Mouse (Mus musculus): Measurements from ENCODE around the gene Faap24. TPM values are rescaled to one million over a fixed set of nuclear protein-coding genes. Genes with fewer than 3 reads are reported as not detected.

Gene Faap24
- polyA plus RNA-seq, 1 experiment from 2014 or later: 11.4 TPM

- Histone ChIP-seq H3K9me3 (ENCODE audit: low read length) (no peaks in the 10 kb centered on the region), H3K4me1 (ENCODE audit: insufficient read depth) (no peaks in the 10 kb centered on the region), H3K27me3 (ENCODE audit: insufficient read depth, low read length) (no peaks in the 10 kb centered on the region), H3K4me2 (ENCODE audit: low read depth, low read length) (no peak overlapping the region), H3K4me3 (ENCODE audit: low read depth, low read length) (no peak overlapping the region), H3K27ac (ENCODE audit: low read depth) (no peak overlapping the region), H3K36me3 (replicated peaks; ENCODE audit: insufficient read depth, low read length) (peaks cover 17% of the 10 kb centered on the region), H3K9ac (replicated peaks) (no peak overlapping the region)
- ATAC-seq: no peak; the same call in 1 of the 2 replicates
- no peak for DNase-seq
- WGBS (ENCODE audit: insufficient replicate concordance): 73% methylated on average over 5 of the region's 5 CpGs
- no peak for TF ChIP-seq CTCF (IDR thresholded peaks at IDR 0.05; ENCODE audit: low read depth)
- TF ChIP-seq EP300 (IDR thresholded peaks at IDR 0.05; ENCODE audit: low read depth): no peak
Observed at GRCm38 (mm10) chr7:35415226-35415625, 18.6 kb upstream of the Faap24 start.

DNA sequence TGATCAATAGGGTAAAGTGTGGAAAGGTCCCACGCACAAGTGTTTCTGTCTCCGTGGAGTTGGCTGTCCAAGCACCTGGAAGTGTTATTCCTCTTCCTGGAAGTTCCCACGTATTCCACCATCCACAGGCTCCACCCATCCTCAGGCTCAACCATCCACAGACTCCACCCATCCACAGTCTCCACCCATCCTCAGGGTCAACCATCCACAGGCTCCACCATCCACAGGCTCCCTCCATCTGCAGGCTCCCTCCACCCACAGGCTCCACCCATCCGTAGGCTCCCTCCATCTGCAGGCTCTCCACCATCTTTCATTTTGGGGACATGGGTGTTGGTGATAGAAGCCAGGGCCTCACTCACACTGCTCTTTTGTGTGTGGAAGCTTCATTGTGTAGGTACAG, 4.5 kb upstream of the Faap24 start:
- ATAC-seq (no peak), DNase-seq (no peak)
- Histone ChIP-seq H3K4me1 (ENCODE audit: insufficient read depth) (peaks cover 10% of the 10 kb centered on the region), H3K9ac (replicated peaks) (no peak overlapping the region), H3K4me2 (ENCODE audit: low read depth, low read length) (no peak overlapping the region), H3K4me3 (ENCODE audit: low read depth, low read length) (no peak overlapping the region), H3K9me3 (ENCODE audit: low read length) (no peaks in the 10 kb centered on the region), H3K27me3 (ENCODE audit: insufficient read depth, low read length) (no peaks in the 10 kb centered on the region), H3K27ac (ENCODE audit: low read depth) (no peak overlapping the region), H3K36me3 (replicated peaks; ENCODE audit: insufficient read depth, low read length) (peaks cover 45% of the 10 kb centered on the region)
- TF ChIP-seq EP300 (IDR thresholded peaks at IDR 0.05; ENCODE audit: low read depth): no peak
- no peak for TF ChIP-seq CTCF (IDR thresholded peaks at IDR 0.05; ENCODE audit: low read depth)
- WGBS (ENCODE audit: insufficient replicate concordance): 81% methylated on average over 4 of the region's 4 CpGs

GRCm38 (mm10) chr7:35395734-35396456, 741 bp downstream of the Faap24 start:
- Histone ChIP-seq H3K27ac (ENCODE audit: low read depth) (peak overlapping the region; percentile 65), H3K27me3 (ENCODE audit: insufficient read depth, low read length) (no peaks in the 10 kb centered on the region), H3K9ac (replicated peaks) (peak overlapping the region; percentile 79), H3K4me1 (ENCODE audit: insufficient read depth) (peaks cover 17% of the 10 kb centered on the region), H3K9me3 (ENCODE audit: low read length) (no peaks in the 10 kb centered on the region), H3K4me3 (ENCODE audit: low read depth, low read length) (peak overlapping the region; percentile 89), H3K4me2 (ENCODE audit: low read depth, low read length) (peak overlapping the region; percentile 83), H3K36me3 (replicated peaks; ENCODE audit: insufficient read depth, low read length) (peaks cover 35% of the 10 kb centered on the region)
- 0 out of 2 replicates have a peak, but pooled peaks have one; percentile 4 for ATAC-seq
- TF ChIP-seq CTCF (IDR thresholded peaks at IDR 0.05; ENCODE audit: low read depth) (0 out of 2 replicates have a peak, but pooled peaks have one; percentile 5), EP300 (IDR thresholded peaks at IDR 0.05; ENCODE audit: low read depth) (no peak)
- 4% methylated on average over 17 of the region's 17 CpGs for WGBS (ENCODE audit: insufficient replicate concordance)
- peak; percentile 34 for DNase-seq

DNA sequence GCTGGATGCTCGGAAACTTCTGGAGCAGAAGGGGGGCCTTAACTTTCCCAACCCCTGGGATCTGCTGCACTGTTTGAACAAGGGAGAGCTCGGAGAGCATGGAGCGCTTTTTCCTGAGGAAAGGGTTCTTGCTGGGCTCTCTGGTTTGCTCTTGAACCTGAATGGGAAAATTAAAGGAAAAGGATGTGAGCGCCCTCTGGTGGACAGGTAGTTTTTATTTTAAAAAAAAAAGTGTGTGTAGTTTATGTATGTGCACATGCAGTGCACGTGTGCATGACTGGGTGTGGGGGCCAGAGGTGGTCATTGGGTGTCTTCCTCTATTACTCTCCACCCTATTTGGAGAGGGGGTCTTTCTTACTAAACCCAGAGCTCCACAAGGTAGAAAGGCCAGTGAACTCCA, 3.7 kb downstream of the Faap24 start:
- no peak for TF ChIP-seq EP300 (IDR thresholded peaks at IDR 0.05; ENCODE audit: low read depth)
- TF ChIP-seq CTCF (IDR thresholded peaks at IDR 0.05; ENCODE audit: low read depth): peak; percentile 56
- H3K4me1 ChIP-seq (ENCODE audit: insufficient read depth): peaks cover 17% of the 10 kb centered on the region
- H3K27me3 ChIP-seq (ENCODE audit: insufficient read depth, low read length): no peaks in the 10 kb centered on the region
- no peak overlapping the region for H3K9ac ChIP-seq (replicated peaks)
- H3K9me3 ChIP-seq (ENCODE audit: low read length): no peaks in the 10 kb centered on the region
- peaks cover 20% of the 10 kb centered on the region for H3K36me3 ChIP-seq (replicated peaks; ENCODE audit: insufficient read depth, low read length)
- ATAC-seq (no peak), DNase-seq (no peak)
- no peak overlapping the region for H3K4me3 ChIP-seq (ENCODE audit: low read depth, low read length)
- no peak overlapping the region for H3K4me2 ChIP-seq (ENCODE audit: low read depth, low read length)
- 65% methylated on average over 5 of the region's 5 CpGs for WGBS (ENCODE audit: insufficient replicate concordance)
- peak overlapping the region; percentile 53; the same call in 1 of the 2 replicates for H3K27ac ChIP-seq (ENCODE audit: low read depth)

DNA sequence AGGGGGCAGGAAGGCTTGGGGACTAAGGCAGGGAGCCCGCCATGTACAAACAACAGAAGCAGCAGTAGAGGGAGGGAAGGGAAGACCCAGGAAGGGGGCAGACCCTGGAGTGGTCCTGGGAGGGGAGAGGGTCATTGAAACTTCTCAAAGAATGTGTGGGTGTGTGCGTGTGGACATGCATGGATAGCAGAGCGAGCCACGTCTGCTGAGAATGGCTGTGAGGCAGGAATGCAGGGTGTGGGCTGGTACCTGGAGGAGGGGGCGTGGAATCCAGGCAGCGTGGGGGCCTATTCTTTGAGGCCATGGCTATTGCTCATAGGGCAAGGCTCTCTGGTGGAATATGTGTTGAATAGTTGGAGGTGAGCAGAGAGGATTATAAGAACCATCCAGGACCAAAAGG, 7.9 kb downstream of the Faap24 start:
- WGBS (ENCODE audit: insufficient replicate concordance): 72% methylated on average over 6 of the region's 6 CpGs
- Histone ChIP-seq H3K4me2 (ENCODE audit: low read depth, low read length) (no peak overlapping the region), H3K4me1 (ENCODE audit: insufficient read depth) (no peaks in the 10 kb centered on the region), H3K9ac (replicated peaks) (no peak overlapping the region), H3K27ac (ENCODE audit: low read depth) (no peak overlapping the region), H3K36me3 (replicated peaks; ENCODE audit: insufficient read depth, low read length) (peaks cover 11% of the 10 kb centered on the region), H3K9me3 (ENCODE audit: low read length) (no peaks in the 10 kb centered on the region), H3K4me3 (ENCODE audit: low read depth, low read length) (no peak overlapping the region), H3K27me3 (ENCODE audit: insufficient read depth, low read length) (no peaks in the 10 kb centered on the region)
- ATAC-seq (no peak), DNase-seq (no peak)
- no peak for TF ChIP-seq CTCF (IDR thresholded peaks at IDR 0.05; ENCODE audit: low read depth)
- TF ChIP-seq EP300 (IDR thresholded peaks at IDR 0.05; ENCODE audit: low read depth): no peak

GRCm38 (mm10) chr7:35386525-35386952, 10.1 kb downstream of the Faap24 start:
- WGBS (ENCODE audit: insufficient replicate concordance): 59% methylated on average over 6 of the region's 6 CpGs
- no peak overlapping the region for H3K4me2 ChIP-seq (ENCODE audit: low read depth, low read length)
- H3K9ac ChIP-seq (replicated peaks): no peak overlapping the region
- H3K36me3 ChIP-seq (replicated peaks; ENCODE audit: insufficient read depth, low read length): peaks cover 3% of the 10 kb centered on the region
- TF ChIP-seq EP300 (IDR thresholded peaks at IDR 0.05; ENCODE audit: low read depth) (no peak), CTCF (IDR thresholded peaks at IDR 0.05; ENCODE audit: low read depth) (peak; percentile 63)
- DNase-seq: peak; percentile 42
- peak; percentile 85 for ATAC-seq
- no peaks in the 10 kb centered on the region for H3K4me1 ChIP-seq (ENCODE audit: insufficient read depth)
- H3K27ac ChIP-seq (ENCODE audit: low read depth): no peak overlapping the region
- no peaks in the 10 kb centered on the region for H3K9me3 ChIP-seq (ENCODE audit: low read length)
- H3K27me3 ChIP-seq (ENCODE audit: insufficient read depth, low read length): no peaks in the 10 kb centered on the region
- no peak overlapping the region for H3K4me3 ChIP-seq (ENCODE audit: low read depth, low read length)
